Mouse (Mus musculus) CH12.LX (cell line): ENCODE measurements around the gene Calhm3. TPM values are rescaled to one million over a fixed set of nuclear protein-coding genes. Genes with fewer than 3 reads are reported as not detected.

Experiments used
- DNase-seq: peaks from one replicate; pipeline ENCODE4 v3.0.0-alpha.2; 2013; ENCODE audit errors: extremely low read depth
- H3K27ac ChIP-seq: 2 replicates; pipeline ENCODE4 v1.5.1; 2012; ENCODE audit warnings: low read depth, mild to moderate bottlenecking, control low read depth, moderate library complexity; ENCODE audit not compliant: insufficient read depth
- H3K27me3 ChIP-seq: replicated peaks from 2 replicates; pipeline ENCODE3; 2012; ENCODE audit warnings: inconsistent platforms
- H3K36me3 ChIP-seq, 2 experiments: replicated peaks in 1 of 2; 2 replicates each; pipeline versions ENCODE3 to v1.6.1; 2012; ENCODE audit warnings: inconsistent platforms in 1 of 2, low read length in 1 of 2, mild to moderate bottlenecking in 1 of 2, mixed read lengths in 1 of 2, moderate library complexity in 1 of 2; ENCODE audit not compliant: control insufficient read depth in 1 of 2, insufficient read depth in 1 of 2
- H3K4me1 ChIP-seq, 2 experiments: 2 replicates each; pipeline ENCODE4 v1.6.1; 2012; ENCODE audit warnings: inconsistent platforms in 1 of 2, moderate library complexity in 1 of 2; ENCODE audit not compliant: insufficient read depth in 2 of 2, control insufficient read depth in 1 of 2
- H3K4me2 ChIP-seq: 2 replicates; pipeline ENCODE4 v1.6.1; 2012; ENCODE audit warnings: low read depth, mild to moderate bottlenecking, control low read depth; ENCODE audit not compliant: poor library complexity, insufficient read depth, severe bottlenecking
- H3K4me3 ChIP-seq, 3 experiments: fragments of 150-350 bp in 1 of 3; sonication (generic) in 1 of 3; replicated peaks in 1 of 3; 2 replicates each; pipeline versions ENCODE3 to v1.5.1; 2011 to 2012; ENCODE audit warnings: low read depth in 2 of 3, low read length in 2 of 3, mild to moderate bottlenecking in 2 of 3, moderate library complexity in 2 of 3, control low read depth in 1 of 3, improper control_type of control experiment in 1 of 3, inconsistent platforms in 1 of 3, mixed read lengths in 1 of 3; ENCODE audit not compliant: poor library complexity in 1 of 3
- H3K79me2 ChIP-seq: replicated peaks from 2 replicates; pipeline ENCODE4 v1.6.1; 2012; ENCODE audit warnings: mild to moderate bottlenecking, moderate library complexity; ENCODE audit not compliant: control insufficient read depth, poor library complexity, insufficient read depth, severe bottlenecking; ENCODE audit errors: extremely low read depth
- H3K9ac ChIP-seq: 2 replicates; pipeline ENCODE4 v1.6.1; 2012; ENCODE audit warnings: low read depth, mild to moderate bottlenecking, control low read depth, moderate library complexity; ENCODE audit not compliant: insufficient read depth
- H3K9me3 ChIP-seq: replicated peaks from 2 replicates; pipeline ENCODE3; 2012; ENCODE audit warnings: low read length, inconsistent platforms, mixed read lengths
- BHLHE40 ChIP-seq: IDR thresholded peaks from 2 replicates; pipeline ENCODE4 v1.6.1; 2011; ENCODE audit warnings: mild to moderate bottlenecking, low read depth, low read length, improper control_type of control experiment
- CHD1 ChIP-seq: IDR thresholded peaks from 2 replicates; pipeline ENCODE4 v1.6.1; 2012; ENCODE audit warnings: low read depth, low read length, improper control_type of control experiment, inconsistent platforms
- CHD2 ChIP-seq: IDR thresholded peaks from 2 replicates; pipeline ENCODE4 v1.6.1; 2011; ENCODE audit warnings: low read length, improper control_type of control experiment
- CTCF ChIP-seq, 2 experiments: IDR thresholded peaks in 1 of 2; conservative IDR thresholded peaks in 1 of 2; 2 replicates each; pipeline ENCODE4 v1.5.1; 2011 to 2012; ENCODE audit warnings: low read depth in 2 of 2, low read length in 2 of 2, improper control_type of control experiment in 1 of 2, inconsistent platforms in 1 of 2, mild to moderate bottlenecking in 1 of 2, moderate library complexity in 1 of 2
- E2F4 ChIP-seq: IDR thresholded peaks from 2 replicates; pipeline ENCODE4 v1.6.1; 2011; ENCODE audit warnings: low read depth, low read length, improper control_type of control experiment; ENCODE audit not compliant: insufficient replicate concordance
- ELF1 ChIP-seq: IDR thresholded peaks from 2 replicates; pipeline ENCODE4 v1.6.1; 2014; ENCODE audit warnings: low read depth, mild to moderate bottlenecking, inconsistent platforms, low read length, improper control_type of control experiment
- EP300 ChIP-seq: IDR thresholded peaks from 2 replicates; pipeline ENCODE4 v1.6.1; 2011; ENCODE audit warnings: low read length, improper control_type of control experiment
- ETS1 ChIP-seq: conservative IDR thresholded peaks from 2 replicates; pipeline ENCODE4 v1.6.1; 2012; ENCODE audit warnings: low read depth, mild to moderate bottlenecking, inconsistent platforms, low read length, improper control_type of control experiment, moderate library complexity
- GABPA ChIP-seq: IDR thresholded peaks from 2 replicates; pipeline ENCODE4 v1.6.1; 2012; ENCODE audit warnings: low read depth, low read length, improper control_type of control experiment, inconsistent platforms; ENCODE audit not compliant: insufficient replicate concordance
- HCFC1 ChIP-seq: IDR thresholded peaks from 2 replicates; pipeline ENCODE4 v1.6.1; 2012; ENCODE audit warnings: low read depth, mild to moderate bottlenecking, inconsistent platforms, low read length, improper control_type of control experiment
- KAT2A ChIP-seq: IDR thresholded peaks from 2 replicates; pipeline ENCODE4 v1.6.1; 2012; ENCODE audit warnings: low read length, improper control_type of control experiment, inconsistent platforms; ENCODE audit not compliant: insufficient replicate concordance
- MAFK ChIP-seq: IDR thresholded peaks from 2 replicates; pipeline ENCODE4 v1.6.1; 2011; ENCODE audit warnings: low read length, improper control_type of control experiment; ENCODE audit not compliant: insufficient replicate concordance
- MAX ChIP-seq: IDR thresholded peaks from 2 replicates; pipeline ENCODE4 v1.6.1; 2011; ENCODE audit warnings: low read length, improper control_type of control experiment
- MEF2A ChIP-seq: IDR thresholded peaks from 2 replicates; pipeline ENCODE4 v1.6.1; 2014; ENCODE audit warnings: low read depth, mild to moderate bottlenecking, inconsistent platforms, low read length, improper control_type of control experiment, borderline replicate concordance
- MYC ChIP-seq: IDR thresholded peaks from 2 replicates; pipeline ENCODE4 v1.6.1; 2011; ENCODE audit warnings: low read depth, mild to moderate bottlenecking, improper control_type of control experiment, low read length
- NRF1 ChIP-seq: IDR thresholded peaks from 2 replicates; pipeline ENCODE4 v1.6.1; 2014; ENCODE audit warnings: low read depth, mild to moderate bottlenecking, inconsistent platforms, low read length, improper control_type of control experiment, moderate library complexity
- PAX5 ChIP-seq: IDR thresholded peaks from 2 replicates; pipeline ENCODE4 v1.6.1; 2012; ENCODE audit warnings: low read length, inconsistent platforms, mixed read lengths
- POLR2AphosphoS2 ChIP-seq: IDR thresholded peaks from 2 replicates; pipeline ENCODE4 v1.6.1; 2011; ENCODE audit warnings: low read depth, low read length, improper control_type of control experiment
- RAD21 ChIP-seq: IDR thresholded peaks from 2 replicates; pipeline ENCODE4 v1.6.1; 2011; ENCODE audit warnings: low read depth, mild to moderate bottlenecking, low read length, improper control_type of control experiment, moderate library complexity
- RCOR1 ChIP-seq: conservative IDR thresholded peaks from 2 replicates; pipeline ENCODE4 v1.6.1; 2012; ENCODE audit warnings: low read depth, mild to moderate bottlenecking, inconsistent platforms, low read length, improper control_type of control experiment
- SMC3 ChIP-seq: IDR thresholded peaks from 2 replicates; pipeline ENCODE4 v1.6.1; 2011; ENCODE audit warnings: low read depth, low read length, improper control_type of control experiment
- TCF12 ChIP-seq: IDR thresholded peaks from 2 replicates; pipeline ENCODE4 v1.6.1; 2014; ENCODE audit warnings: low read depth, mild to moderate bottlenecking, inconsistent platforms, low read length, improper control_type of control experiment
- UBTF ChIP-seq: IDR thresholded peaks from 2 replicates; pipeline ENCODE4 v1.6.1; 2012; ENCODE audit warnings: low read depth, mild to moderate bottlenecking, inconsistent platforms, low read length, improper control_type of control experiment, moderate library complexity
- USF1 ChIP-seq: IDR thresholded peaks from 2 replicates; pipeline ENCODE4 v1.6.1; 2014; ENCODE audit warnings: low read depth, mild to moderate bottlenecking, inconsistent platforms, low read length, improper control_type of control experiment
- USF2 ChIP-seq: conservative IDR thresholded peaks from 2 replicates; pipeline ENCODE4 v1.6.1; 2011; ENCODE audit warnings: low read depth, low read length, improper control_type of control experiment
- ZC3H11A ChIP-seq: IDR thresholded peaks from 2 replicates; pipeline ENCODE4 v1.6.1; 2012; ENCODE audit warnings: low read depth, mild to moderate bottlenecking, inconsistent platforms, low read length, improper control_type of control experiment
- ZKSCAN1 ChIP-seq: IDR thresholded peaks from 2 replicates; pipeline ENCODE4 v1.6.1; 2012; ENCODE audit warnings: low read depth, inconsistent platforms, low read length, improper control_type of control experiment, borderline replicate concordance
- ZMIZ1 ChIP-seq: IDR thresholded peaks from 2 replicates; pipeline ENCODE4 v1.6.1; 2012; ENCODE audit warnings: low read depth, mild to moderate bottlenecking, inconsistent platforms, low read length, improper control_type of control experiment
- dilution Hi-C: fragments of 300-500 bp; cut with MboI; formaldehyde crosslinking; loops from 2 replicates; pipeline ENCODE4 v1.14.3; 2020; ENCODE audit warnings: low sequenced_read_pairs; ENCODE audit not compliant: extremely low pct_unique_long_range_greater_than_20kb, extremely low pct_ligation_motif_present
- in situ Hi-C: fragments of 300-500 bp; cut with MboI; formaldehyde crosslinking; loops from 3 replicates; pipeline ENCODE4 v1.14.3; 2019; ENCODE audit warnings: low sequenced_read_pairs, low pct_ligation_motif_present, low pct_unique_long_range_greater_than_20kb, mixed read lengths
- polyA plus RNA-seq: library from polyadenylated mRNA; unstranded; fragments of >175 nt; gene quantifications from 2 replicates; pipeline ENCODE4 v1.2.1, GENCODE M21; 2012; ENCODE audit warnings: low read depth; ENCODE audit not compliant: insufficient read length
- total RNA-seq, 2 experiments: library from RNA; depleted of rRNA; stranded (reverse); fragments of 300-350 nt in 1 of 2; fragments of >200 nt in 1 of 2; gene quantifications; 2 replicates each; pipeline ENCODE4 v1.2.3; 2012 to 2014

Calhm3 gene
- total and polyA plus RNA-seq, 3 experiments: not detected

DNA sequence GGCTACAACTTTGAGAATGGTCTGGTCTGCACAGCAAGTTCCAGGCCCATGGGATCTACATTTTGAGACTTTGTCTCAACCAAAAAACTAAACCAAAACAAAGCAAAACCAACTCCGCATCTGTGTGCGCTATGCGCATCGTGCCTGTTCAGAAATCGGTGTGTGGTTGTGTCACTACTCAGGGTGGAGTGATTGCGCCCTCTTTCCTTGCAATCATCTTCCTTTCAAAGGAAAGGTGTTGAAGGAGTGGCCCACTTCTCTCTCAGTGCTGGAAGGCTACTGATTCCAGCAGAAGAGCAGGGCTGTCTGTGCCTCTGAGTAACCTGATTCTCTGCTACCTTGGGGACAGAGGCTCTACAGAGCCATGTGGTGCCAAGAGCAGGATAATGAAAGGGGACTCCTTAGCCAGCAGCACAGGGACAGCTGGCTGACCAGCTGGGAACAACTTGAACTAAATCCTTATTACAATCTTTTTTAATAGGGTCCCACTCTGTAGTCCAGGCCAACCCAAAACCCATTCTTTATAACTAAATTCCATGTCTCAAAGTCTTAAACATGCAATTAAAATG lies 5.7 kb upstream of the Calhm3 start:
- in situ Hi-C loops (loop anchor here (10.0 kb wide), 1 partner anchor 48 kb away; no protein-coding TSS in a partner anchor), dilution Hi-C loops (no loop called here)
- no peak overlapping the region for H3K27ac ChIP-seq
- no peak for DNase-seq
- H3K4me1 ChIP-seq: peaks cover 0 to 6% of the 10 kb centered on the region in 2 experiments; a peak in 2 of 4 replicates
- TF ChIP-seq MEF2A: no peak
- TF ChIP-seq SMC3: no peak
- no peak for TF ChIP-seq CTCF (conservative IDR thresholded peaks at IDR 0.05 in 1 of 2, IDR thresholded peaks at IDR 0.05 in 1 of 2; ENCODE audit: low read depth in 2 of 2, low read length in 2 of 2)
- TF ChIP-seq NRF1: no peak
- TF ChIP-seq HCFC1: no peak
- TF ChIP-seq ELF1: no peak
- TF ChIP-seq TCF12: no peak
- no peak for TF ChIP-seq ZC3H11A
- no peak for TF ChIP-seq USF1
- no peak for TF ChIP-seq CHD2
- TF ChIP-seq GABPA: no peak
- TF ChIP-seq E2F4: no peak
- H3K4me2 ChIP-seq: no peak overlapping the region
- H3K27me3 ChIP-seq: peaks cover 4% of the 10 kb centered on the region
- H3K36me3 ChIP-seq: no peaks in the 10 kb centered on the region
- no peak overlapping the region for H3K4me3 ChIP-seq
- no peak overlapping the region for H3K9ac ChIP-seq
- no peaks in the 10 kb centered on the region for H3K9me3 ChIP-seq
- H3K79me2 ChIP-seq: no peaks in the 10 kb centered on the region

- in situ Hi-C loops (loop anchor here (10.0 kb wide), 1 partner anchor 47 kb away; no protein-coding TSS in a partner anchor), dilution Hi-C loops (no loop called here)
- H3K9ac ChIP-seq: no peak overlapping the region
- H3K4me2 ChIP-seq: no peak overlapping the region
- H3K36me3 ChIP-seq: no peaks in the 10 kb centered on the region
- peaks cover 4% of the 10 kb centered on the region for H3K27me3 ChIP-seq
- H3K27ac ChIP-seq: no peak overlapping the region
- DNase-seq: no peak
- H3K4me1 ChIP-seq: peaks cover 0 to 4% of the 10 kb centered on the region in 2 experiments; a peak in 1 of 4 replicates
- H3K79me2 ChIP-seq: no peaks in the 10 kb centered on the region
- no peaks in the 10 kb centered on the region for H3K9me3 ChIP-seq
- no peak overlapping the region for H3K4me3 ChIP-seq
- TF ChIP-seq CTCF (conservative IDR thresholded peaks at IDR 0.05 in 1 of 2, IDR thresholded peaks at IDR 0.05 in 1 of 2; ENCODE audit: low read depth in 2 of 2, low read length in 2 of 2) (no peak), ETS1 (no peak), TCF12 (no peak), MAX (no peak), EP300 (no peak), MAFK (no peak), ZKSCAN1 (no peak), UBTF (no peak), POLR2AphosphoS2 (no peak), RCOR1 (no peak), PAX5 (no peak), CHD1 (no peak), ZMIZ1 (no peak), MYC (no peak), BHLHE40 (no peak), RAD21 (no peak), SMC3 (no peak), KAT2A (no peak), USF2 (no peak)
- TF ChIP-seq, all 38 proteins: peak for 0
Observed at GRCm38 (mm10) chr19:47161669-47162068, 4.1 kb upstream of the Calhm3 start.
